Mouse (Mus musculus): ENCODE results near the gene Btbd9.
"Not testable (repeated sequence)": the region's sequence is repeated elsewhere in the genome, so short reads cannot be mapped to it uniquely, and the experiment has no call there.

The Btbd9 gene

GRCm38 (mm10) chr17:30575941-30576773 lies at the start of gene Btbd9:
Gene Btbd9 (minus strand): TSS chr17:30576488.
- DNase-seq (ENCODE audit: low read depth, low spot score), result peak; percentile 97

- not testable (repeated sequence) for DNase-seq (ENCODE audit: low read depth, low spot score)
These were observed 47.8 kb upstream of the Btbd9 start, which contains the start of gene Dnah8 for GRCm38 (mm10) chr17:30624132-30624531. Gene Dnah8 (plus strand): TSS chr17:30624354.

- peak; percentile 5 for DNase-seq (ENCODE audit: low read depth, low spot score)
These were observed 46.9 kb upstream of the Btbd9 start for GRCm38 (mm10) chr17:30623200-30623599.

- peak; percentile 38 for DNase-seq (ENCODE audit: low read depth, low spot score)
These were observed 45.2 kb upstream of the Btbd9 start for GRCm38 (mm10) chr17:30621450-30621849.

- DNase-seq (ENCODE audit: low read depth, low spot score), result no peak
These were observed 44.3 kb upstream of the Btbd9 start for GRCm38 (mm10) chr17:30620548-30620947.

- no peak for DNase-seq (ENCODE audit: low read depth, low spot score)
These were observed 42.9 kb upstream of the Btbd9 start for GRCm38 (mm10) chr17:30619153-30619552.

GRCm38 (mm10) chr17:30618136-30618891 lies 42.0 kb upstream of the Btbd9 start:
- DNase-seq (ENCODE audit: low read depth, low spot score), result no peak

GRCm38 (mm10) chr17:30616203-30616602 lies 39.9 kb upstream of the Btbd9 start:
- DNase-seq (ENCODE audit: low read depth, low spot score), result no peak

GRCm38 (mm10) chr17:30613350-30613749 lies 37.1 kb upstream of the Btbd9 start:
- DNase-seq (ENCODE audit: low read depth, low spot score), result no peak

GRCm38 (mm10) chr17:30612075-30612859 lies 36.0 kb upstream of the Btbd9 start:
- DNase-seq (ENCODE audit: low read depth, low spot score), result peak; percentile 95

- no peak for DNase-seq (ENCODE audit: low read depth, low spot score)
These were observed 35.2 kb upstream of the Btbd9 start for GRCm38 (mm10) chr17:30611221-30612074.

- no peak for DNase-seq (ENCODE audit: low read depth, low spot score)
These were observed 34.5 kb upstream of the Btbd9 start for GRCm38 (mm10) chr17:30610739-30611138.

- DNase-seq (ENCODE audit: low read depth, low spot score), result no peak
These were observed 33.7 kb upstream of the Btbd9 start for GRCm38 (mm10) chr17:30609980-30610307.

GRCm38 (mm10) chr17:30609305-30609979 lies 33.2 kb upstream of the Btbd9 start:
- DNase-seq (ENCODE audit: low read depth, low spot score), result no peak

- no peak for DNase-seq (ENCODE audit: low read depth, low spot score)
These were observed 31.7 kb upstream of the Btbd9 start for GRCm38 (mm10) chr17:30607909-30608495.

GRCm38 (mm10) chr17:30607330-30607729 lies 31.0 kb upstream of the Btbd9 start:
- DNase-seq (ENCODE audit: low read depth, low spot score), result no peak

- no peak for DNase-seq (ENCODE audit: low read depth, low spot score)
These were observed 30.4 kb upstream of the Btbd9 start for GRCm38 (mm10) chr17:30606634-30607081.

- no peak for DNase-seq (ENCODE audit: low read depth, low spot score)
These were observed 29.9 kb upstream of the Btbd9 start for GRCm38 (mm10) chr17:30606206-30606605.

GRCm38 (mm10) chr17:30605001-30605400 lies 28.7 kb upstream of the Btbd9 start:
- DNase-seq (ENCODE audit: low read depth, low spot score), result no peak

GRCm38 (mm10) chr17:30604296-30604695 lies 28.0 kb upstream of the Btbd9 start:
- no peak for DNase-seq (ENCODE audit: low read depth, low spot score)

Data from CD4-positive, CD25-positive, alpha-beta regulatory T cell, adult 2 months (primary cell).